Mouse (Mus musculus) myocyte (in vitro differentiated cells): ENCODE measurements at regions not wholly inside any gene's neighbourhood (a gene's known extent, or its start where the extent isn't known, plus 50 kb on each side); places are given as distances from the start of the nearest gene placed in this dataset.

ENCODE experiments used
- H3K27me3 ChIP-seq: one replicate; pipeline ENCODE4 v1.6.1; 2011; ENCODE audit not compliant: control insufficient read depth, insufficient read depth, insufficient read length
- H3K36me3 ChIP-seq: one replicate; pipeline ENCODE4 v1.6.1; 2011; ENCODE audit not compliant: control insufficient read depth, insufficient read depth
- H3K4me2 ChIP-seq: one replicate; pipeline ENCODE4 v1.6.1; 2011; ENCODE audit warnings: low read depth, control low read depth
- H3K4me3 ChIP-seq: one replicate; pipeline ENCODE4 v1.5.1; 2011; ENCODE audit warnings: mild to moderate bottlenecking, control low read depth, moderate library complexity
- H3K79me2 ChIP-seq: one replicate; pipeline ENCODE4 v1.6.1; 2011; ENCODE audit not compliant: control insufficient read depth, insufficient read depth
- H3ac ChIP-seq: one replicate; pipeline ENCODE4 v1.6.1; 2011; ENCODE audit not compliant: control insufficient read depth, insufficient read length
- CEBPB ChIP-seq: IDR thresholded peaks from 2 replicates; pipeline ENCODE4 v1.6.1; 2011; ENCODE audit warnings: mild to moderate bottlenecking, moderate library complexity; ENCODE audit not compliant: poor library complexity, insufficient read depth, severe bottlenecking
- E2F4 ChIP-seq: IDR thresholded peaks from one replicate; pipeline ENCODE4 v1.6.1; 2011; ENCODE audit warnings: mild to moderate bottlenecking, control low read depth, moderate library complexity; ENCODE audit not compliant: insufficient read depth
- MAX ChIP-seq: IDR thresholded peaks from one replicate; pipeline ENCODE4 v1.6.1; 2011; ENCODE audit warnings: low read depth, mild to moderate bottlenecking, control low read depth
- MYOD1 ChIP-seq, 3 experiments: IDR thresholded peaks; one replicate each; pipeline ENCODE4 v1.6.1; 2011; ENCODE audit warnings: control low read depth in 2 of 3, low read depth in 2 of 3, mild to moderate bottlenecking in 2 of 3, moderate library complexity in 1 of 3; ENCODE audit not compliant: insufficient read length in 2 of 3, control insufficient read depth in 1 of 3
- MYOG ChIP-seq, 3 experiments: IDR thresholded peaks; one replicate each; pipeline ENCODE4 v1.6.1; 2011; ENCODE audit warnings: control low read depth in 2 of 3, low read depth in 2 of 3, mild to moderate bottlenecking in 2 of 3; ENCODE audit not compliant: insufficient read length in 2 of 3, control insufficient read depth in 1 of 3, insufficient read depth in 1 of 3
- POLR2A ChIP-seq: IDR thresholded peaks from one replicate; pipeline ENCODE4 v1.6.1; 2011; ENCODE audit warnings: low read depth, mild to moderate bottlenecking, control low read depth, moderate library complexity; ENCODE audit not compliant: insufficient read length
- POLR2AphosphoS2 ChIP-seq: IDR thresholded peaks from one replicate; pipeline ENCODE4 v1.6.1; 2011; ENCODE audit warnings: low read depth, control low read depth; ENCODE audit not compliant: insufficient read length
- REST ChIP-seq: IDR thresholded peaks from one replicate; pipeline ENCODE4 v1.6.1; 2011; ENCODE audit warnings: mild to moderate bottlenecking, control low read depth, moderate library complexity; ENCODE audit not compliant: insufficient read depth, insufficient read length
- SRF ChIP-seq: IDR thresholded peaks from one replicate; pipeline ENCODE4 v1.6.1; 2011; ENCODE audit warnings: low read depth; ENCODE audit not compliant: control insufficient read depth, insufficient read length
- TCF12 ChIP-seq: IDR thresholded peaks from one replicate; pipeline ENCODE4 v1.6.1; 2011; ENCODE audit warnings: mild to moderate bottlenecking, control low read depth; ENCODE audit not compliant: poor library complexity, insufficient read depth, severe bottlenecking
- TCF3 ChIP-seq: IDR thresholded peaks from one replicate; pipeline ENCODE4 v1.6.1; 2011; ENCODE audit warnings: low read depth, control low read depth; ENCODE audit not compliant: insufficient read length
- USF1 ChIP-seq: IDR thresholded peaks from one replicate; pipeline ENCODE4 v1.6.1; 2011; ENCODE audit warnings: low read depth, mild to moderate bottlenecking, control low read depth, moderate library complexity

DNA sequence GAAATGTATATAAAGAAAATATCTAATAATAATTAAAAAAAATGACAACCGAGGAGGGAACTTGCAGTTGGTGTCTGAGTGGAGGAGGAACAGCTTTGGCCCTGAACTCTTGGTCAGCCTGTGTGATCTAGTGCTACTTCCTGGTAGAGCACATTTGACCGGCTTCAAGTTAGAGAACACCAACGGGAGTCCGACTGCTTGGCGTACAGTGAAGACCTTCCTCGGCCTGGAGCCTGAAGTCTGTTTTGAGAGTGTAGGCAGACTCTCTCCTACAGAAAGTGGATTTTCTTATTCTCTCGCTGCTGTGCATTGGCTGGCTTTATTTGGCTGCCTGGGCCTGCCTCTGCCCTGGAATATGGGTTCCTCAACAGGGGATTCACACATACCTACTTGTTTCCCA is 81.2 kb upstream of the Adcy1 start:
- no peak overlapping the region for H3ac ChIP-seq
- H3K27me3 ChIP-seq: no peaks in the 10 kb centered on the region
- H3K4me2 ChIP-seq: no peak overlapping the region
- no peak for TF ChIP-seq MYOD1 (IDR thresholded peaks at IDR 0.05; ENCODE audit: control insufficient read depth in 1 of 3, insufficient read length in 2 of 3, low read depth in 2 of 3)
- no peak for TF ChIP-seq MAX
- no peak for TF ChIP-seq TCF3
- no peak for TF ChIP-seq USF1
- TF ChIP-seq CEBPB: no peak
- TF ChIP-seq REST: no peak
- TF ChIP-seq E2F4: no peak
- TF ChIP-seq SRF: no peak
- no peak for TF ChIP-seq POLR2AphosphoS2
- no peak for TF ChIP-seq POLR2A
- no peak for TF ChIP-seq MYOG (IDR thresholded peaks at IDR 0.05; ENCODE audit: control insufficient read depth in 1 of 3, insufficient read depth in 1 of 3, insufficient read length in 2 of 3, low read depth in 2 of 3)
- TF ChIP-seq TCF12: no peak
- no peak overlapping the region for H3K4me3 ChIP-seq
- H3K79me2 ChIP-seq: no peaks in the 10 kb centered on the region
- no peaks in the 10 kb centered on the region for H3K36me3 ChIP-seq

DNA sequence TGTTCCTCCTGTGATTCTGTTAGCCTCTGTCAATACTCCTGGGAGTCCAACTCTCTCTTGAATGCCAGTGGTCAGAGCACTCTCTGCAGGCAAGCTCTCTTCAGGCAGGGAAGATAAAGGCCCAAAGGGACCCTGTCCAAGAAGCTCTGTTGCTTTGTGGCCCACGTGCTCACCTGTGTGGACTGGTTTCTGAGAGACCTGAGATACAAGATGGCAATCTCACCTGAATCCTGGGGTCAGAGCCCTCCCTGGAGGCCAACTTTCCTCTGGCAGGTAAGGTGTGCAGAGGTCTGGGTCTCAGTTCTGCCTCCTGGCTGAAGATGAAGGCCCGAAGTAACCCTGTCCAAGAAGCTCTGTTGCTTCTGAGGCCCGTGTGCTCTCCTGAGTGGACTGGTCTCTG is 83.6 kb upstream of the Adcy1 start:
- Histone ChIP-seq H3K4me2 (no peak overlapping the region), H3K27me3 (no peaks in the 10 kb centered on the region), H3K36me3 (no peaks in the 10 kb centered on the region), H3K79me2 (no peaks in the 10 kb centered on the region), H3K4me3 (no peak overlapping the region), H3ac (no peak overlapping the region)
- TF ChIP-seq SRF (no peak), MYOD1 (IDR thresholded peaks at IDR 0.05; ENCODE audit: control insufficient read depth in 1 of 3, insufficient read length in 2 of 3, low read depth in 2 of 3) (no peak), POLR2A (no peak), TCF3 (no peak), USF1 (no peak), POLR2AphosphoS2 (no peak)

GRCm38 (mm10) chr11:6969196-6969595 is 94.1 kb upstream of the Adcy1 start:
- Histone ChIP-seq H3K27me3 (no peaks in the 10 kb centered on the region), H3K79me2 (no peaks in the 10 kb centered on the region), H3K4me2 (no peak overlapping the region), H3K4me3 (no peak overlapping the region), H3ac (no peak overlapping the region), H3K36me3 (no peaks in the 10 kb centered on the region)
- TF ChIP-seq MYOD1 (IDR thresholded peaks at IDR 0.05; ENCODE audit: control insufficient read depth in 1 of 3, insufficient read length in 2 of 3, low read depth in 2 of 3): no peak
- TF ChIP-seq SRF: no peak
- TF ChIP-seq USF1: no peak
- no peak for TF ChIP-seq POLR2AphosphoS2
- TF ChIP-seq E2F4: no peak
- TF ChIP-seq POLR2A: no peak
- TF ChIP-seq TCF3: no peak
- TF ChIP-seq TCF12: no peak
- no peak for TF ChIP-seq MAX
- TF ChIP-seq REST: no peak
- TF ChIP-seq MYOG (IDR thresholded peaks at IDR 0.05; ENCODE audit: control insufficient read depth in 1 of 3, insufficient read depth in 1 of 3, insufficient read length in 2 of 3, low read depth in 2 of 3): no peak
- no peak for TF ChIP-seq CEBPB

DNA sequence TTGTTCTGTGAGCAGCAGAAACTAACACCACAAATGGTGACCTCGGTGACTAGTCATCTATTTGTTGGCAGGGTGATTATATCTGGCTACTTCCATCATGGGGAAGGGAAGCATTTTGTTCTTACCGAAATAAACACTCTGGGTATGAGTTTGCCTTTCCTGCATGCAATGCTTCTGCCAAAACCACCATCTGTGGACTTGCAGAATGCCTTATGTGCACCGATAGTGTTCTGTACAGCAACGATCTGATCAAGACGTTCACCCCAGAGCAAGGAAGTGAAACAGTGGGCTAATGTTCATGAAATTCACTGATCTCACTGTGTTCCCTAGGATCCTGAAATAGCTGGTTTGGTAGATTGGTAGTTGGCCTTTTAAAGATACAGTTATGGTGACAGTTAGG is 96.3 kb upstream of the Adcy1 start:
- Histone ChIP-seq H3K27me3 (no peaks in the 10 kb centered on the region), H3K4me3 (no peak overlapping the region), H3K4me2 (no peak overlapping the region), H3K79me2 (no peaks in the 10 kb centered on the region), H3K36me3 (no peaks in the 10 kb centered on the region), H3ac (no peak overlapping the region)
- no peak for TF ChIP-seq CEBPB
- no peak for TF ChIP-seq MAX
- TF ChIP-seq TCF3: no peak
- TF ChIP-seq TCF12: no peak
- TF ChIP-seq E2F4: no peak
- TF ChIP-seq SRF: no peak
- TF ChIP-seq POLR2A: no peak
- TF ChIP-seq MYOD1 (IDR thresholded peaks at IDR 0.05; ENCODE audit: control insufficient read depth in 1 of 3, insufficient read length in 2 of 3, low read depth in 2 of 3): no peak
- TF ChIP-seq MYOG (IDR thresholded peaks at IDR 0.05; ENCODE audit: control insufficient read depth in 1 of 3, insufficient read depth in 1 of 3, insufficient read length in 2 of 3, low read depth in 2 of 3): no peak
- TF ChIP-seq REST: no peak
- TF ChIP-seq USF1: no peak
- no peak for TF ChIP-seq POLR2AphosphoS2

- TF ChIP-seq MAX (no peak), TCF3 (no peak), POLR2A (no peak), CEBPB (no peak), USF1 (no peak), E2F4 (no peak), POLR2AphosphoS2 (no peak), SRF (no peak), TCF12 (no peak), MYOG (IDR thresholded peaks at IDR 0.05; ENCODE audit: control insufficient read depth in 1 of 3, insufficient read depth in 1 of 3, insufficient read length in 2 of 3, low read depth in 2 of 3) (no peak), REST (no peak), MYOD1 (IDR thresholded peaks at IDR 0.05; ENCODE audit: control insufficient read depth in 1 of 3, insufficient read length in 2 of 3, low read depth in 2 of 3) (no peak)
- Histone ChIP-seq H3K36me3 (no peaks in the 10 kb centered on the region), H3K4me3 (no peak overlapping the region), H3ac (no peak overlapping the region), H3K79me2 (no peaks in the 10 kb centered on the region), H3K4me2 (no peak overlapping the region), H3K27me3 (no peaks in the 10 kb centered on the region)
Measured at GRCm38 (mm10) chr11:6964524-6964923, 98.8 kb upstream of the Adcy1 start.
